Mouse (Mus musculus): ENCODE data around the gene Npl. TPM values are rescaled to one million over a fixed set of nuclear protein-coding genes. Genes with fewer than 3 reads are reported as not detected.
"Not testable (repeated sequence)": the region's sequence is repeated elsewhere in the genome, so short reads cannot be mapped to it uniquely, and the experiment has no call there.

The Npl gene
- total and polyA plus RNA-seq, 2 experiments from 2014 or later = 11.6 to 12.3 TPM

GRCm38 (mm10) chr1:153486120-153486519, 63.7 kb downstream of the Npl start:
- not testable (repeated sequence) for H3K36me3 ChIP-seq (ENCODE audit: insufficient read depth, low read length); ATAC-seq (ENCODE audit: low FRiP score); H3K9me3 ChIP-seq (ENCODE audit: low read length); H3K27me3 ChIP-seq (ENCODE audit: insufficient read depth, low read length); H3K4me1 ChIP-seq (ENCODE audit: insufficient read depth, low read length); DNase-seq (ENCODE audit: low spot score)
- 11% methylated on average over 6 of the region's 6 CpGs for WGBS
- TF ChIP-seq CTCF (IDR thresholded peaks at IDR 0.05) = peak; percentile 19
- Histone ChIP-seq H3K27ac (ENCODE audit: low read depth, low read length) (0 out of 2 replicates have a peak overlapping the region, but pooled peaks have one; percentile 87), H3K4me3 (ENCODE audit: low read depth, low read length) (peak overlapping the region; percentile 75), H3K9ac (replicated peaks; ENCODE audit: low read length, poor library complexity, severe bottlenecking) (peak overlapping the region; percentile 82; the same call in 1 of the 2 replicates), H3K4me2 (ENCODE audit: low read depth, low read length, poor library complexity, severe bottlenecking) (peak overlapping the region; percentile 54)

DNA sequence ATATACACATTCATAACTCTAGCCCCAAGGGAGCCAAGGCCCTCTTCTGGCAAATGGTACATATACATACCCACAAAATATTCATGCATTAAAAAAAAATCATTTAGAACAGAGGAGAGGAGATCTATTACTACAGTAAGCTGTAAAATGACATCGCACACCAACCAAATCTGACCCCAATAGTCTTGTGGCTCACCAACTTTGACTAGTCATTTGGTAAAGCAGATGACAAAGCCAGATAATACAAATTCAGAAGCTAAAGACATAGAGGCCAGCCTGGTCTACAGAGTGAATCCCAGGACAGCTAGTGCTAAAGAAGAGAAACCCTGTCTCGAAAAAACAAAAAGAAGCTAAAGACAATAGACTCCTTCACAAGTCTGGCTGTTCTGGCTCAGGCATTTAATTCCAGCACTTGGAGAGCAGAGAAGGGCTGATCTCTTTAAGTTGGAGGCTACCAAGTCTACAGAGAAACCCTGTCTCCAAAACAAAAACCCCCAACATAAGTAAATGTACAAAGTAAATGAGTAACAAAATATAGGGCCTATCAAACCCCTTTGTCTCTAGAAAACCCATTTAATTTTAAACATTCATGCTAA, 64.5 kb downstream of the Npl start:
- Histone ChIP-seq H3K9me3 (ENCODE audit: low read length) (no peaks in the 10 kb centered on the region), H3K27me3 (ENCODE audit: insufficient read depth, low read length) (no peaks in the 10 kb centered on the region), H3K36me3 (ENCODE audit: insufficient read depth, low read length) (peaks cover 6% of the 10 kb centered on the region; the same call in 1 of the 2 replicates), H3K27ac (ENCODE audit: low read depth, low read length) (no peak overlapping the region), H3K9ac (replicated peaks; ENCODE audit: low read length, poor library complexity, severe bottlenecking) (no peak overlapping the region), H3K4me2 (ENCODE audit: low read depth, low read length, poor library complexity, severe bottlenecking) (peak overlapping the region; percentile 54), H3K4me3 (ENCODE audit: low read depth, low read length) (peak overlapping the region; percentile 75), H3K4me1 (ENCODE audit: insufficient read depth, low read length) (peaks cover 6% of the 10 kb centered on the region; the same call in 1 of the 2 replicates)
- no peak for DNase-seq (ENCODE audit: low spot score)
- WGBS = 48% methylated on average over 2 of the region's 2 CpGs
- no peak for TF ChIP-seq CTCF (IDR thresholded peaks at IDR 0.05)
- no peak for ATAC-seq (ENCODE audit: low FRiP score)

DNA sequence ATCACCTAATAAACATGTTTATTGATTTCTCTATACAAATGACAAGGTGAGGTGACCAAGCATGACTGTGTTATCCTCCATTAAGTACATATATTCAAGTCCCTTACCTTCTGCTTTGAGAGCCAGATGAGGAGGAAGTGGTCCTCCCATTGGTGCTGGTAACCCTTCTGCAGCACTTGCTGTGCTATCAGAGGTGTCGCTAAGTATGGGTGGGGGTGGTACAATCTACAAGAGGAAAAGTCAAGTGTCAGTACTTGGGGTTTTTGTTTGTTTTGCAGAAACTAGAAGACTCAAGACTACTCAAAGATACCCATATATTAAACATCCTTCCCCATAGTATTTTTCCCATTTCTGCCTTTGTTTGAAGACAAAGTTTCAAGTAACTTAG, 68.8 kb downstream of the Npl start:
- Histone ChIP-seq H3K9ac (replicated peaks; ENCODE audit: low read length, poor library complexity, severe bottlenecking) (no peak overlapping the region), H3K27ac (ENCODE audit: low read depth, low read length) (no peak overlapping the region), H3K36me3 (ENCODE audit: insufficient read depth, low read length) (peaks cover 29% of the 10 kb centered on the region; the same call in 1 of the 2 replicates), H3K9me3 (ENCODE audit: low read length) (no peaks in the 10 kb centered on the region), H3K27me3 (ENCODE audit: insufficient read depth, low read length) (no peaks in the 10 kb centered on the region), H3K4me1 (ENCODE audit: insufficient read depth, low read length) (peaks cover 6% of the 10 kb centered on the region; the same call in 1 of the 2 replicates), H3K4me3 (ENCODE audit: low read depth, low read length) (no peak overlapping the region), H3K4me2 (ENCODE audit: low read depth, low read length, poor library complexity, severe bottlenecking) (no peak overlapping the region)
- no peak for ATAC-seq (ENCODE audit: low FRiP score)
- no peak for DNase-seq (ENCODE audit: low spot score)
- 89% methylated on average over 1 of the region's 1 CpGs for WGBS
- no peak for TF ChIP-seq CTCF (IDR thresholded peaks at IDR 0.05)

DNA sequence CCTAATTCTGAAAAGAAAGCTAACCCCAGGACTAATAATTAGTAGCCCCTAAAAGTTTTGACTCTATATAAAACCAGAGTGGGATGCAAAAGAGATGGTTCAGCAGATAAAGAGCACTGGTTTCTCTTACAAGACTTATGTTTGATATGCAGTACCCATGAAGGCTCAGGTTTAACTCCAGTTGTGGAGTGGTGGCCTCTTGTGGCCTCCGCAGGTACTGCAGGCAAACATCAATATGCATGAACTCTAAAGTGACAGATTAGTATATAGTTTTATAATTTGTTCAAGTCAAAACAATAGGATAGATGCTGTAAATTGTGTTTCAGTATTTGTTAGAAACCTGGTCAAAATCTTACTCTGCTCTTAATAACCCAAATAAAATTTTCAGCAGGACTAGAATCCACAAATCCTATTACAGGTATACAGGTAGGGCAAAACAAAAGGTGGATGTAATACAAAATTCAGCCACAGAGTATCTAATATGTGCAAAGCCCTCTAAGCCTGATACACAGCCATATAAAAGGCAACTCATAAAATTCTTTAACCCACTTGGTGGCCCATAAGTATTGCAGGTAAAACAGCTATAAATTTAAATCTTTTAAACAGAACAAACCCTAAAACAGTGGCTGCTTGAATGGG, 69.3 kb downstream of the Npl start:
- Histone ChIP-seq H3K9me3 (ENCODE audit: low read length) (no peaks in the 10 kb centered on the region), H3K9ac (replicated peaks; ENCODE audit: low read length, poor library complexity, severe bottlenecking) (no peak overlapping the region), H3K27ac (ENCODE audit: low read depth, low read length) (no peak overlapping the region), H3K36me3 (ENCODE audit: insufficient read depth, low read length) (peaks cover 31% of the 10 kb centered on the region; the same call in 1 of the 2 replicates), H3K27me3 (ENCODE audit: insufficient read depth, low read length) (no peaks in the 10 kb centered on the region), H3K4me2 (ENCODE audit: low read depth, low read length, poor library complexity, severe bottlenecking) (no peak overlapping the region), H3K4me3 (ENCODE audit: low read depth, low read length) (no peak overlapping the region), H3K4me1 (ENCODE audit: insufficient read depth, low read length) (peaks cover 5% of the 10 kb centered on the region; the same call in 1 of the 2 replicates)
- no peak for ATAC-seq (ENCODE audit: low FRiP score)
- DNase-seq (ENCODE audit: low spot score) = peak; percentile 66
- TF ChIP-seq CTCF (IDR thresholded peaks at IDR 0.05) = peak; percentile 88
- 39% methylated on average over 1 of the region's 1 CpGs for WGBS

DNA sequence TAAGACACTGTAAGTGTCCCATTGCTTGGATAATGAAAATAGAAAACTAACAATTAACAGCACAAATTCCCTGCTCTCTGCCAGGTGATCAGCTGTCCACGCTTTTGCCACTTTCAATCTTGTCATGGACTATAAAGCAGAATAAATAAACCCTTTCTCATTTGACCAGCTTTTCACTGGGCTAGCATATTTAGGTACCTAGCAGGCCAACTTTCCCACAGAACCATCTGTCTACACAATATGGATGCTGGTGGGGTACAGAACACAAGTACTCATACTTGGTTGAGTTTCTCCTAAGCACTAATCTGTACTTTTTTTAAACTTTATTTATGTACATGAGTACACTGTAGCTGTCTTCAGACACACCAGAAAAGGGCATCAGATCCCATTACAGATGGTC, 70.5 kb downstream of the Npl start:
- ATAC-seq (ENCODE audit: low FRiP score) = no peak
- Histone ChIP-seq H3K27me3 (ENCODE audit: insufficient read depth, low read length) (no peaks in the 10 kb centered on the region), H3K4me3 (ENCODE audit: low read depth, low read length) (no peak overlapping the region), H3K4me1 (ENCODE audit: insufficient read depth, low read length) (no peaks in the 10 kb centered on the region), H3K9me3 (ENCODE audit: low read length) (no peaks in the 10 kb centered on the region), H3K9ac (replicated peaks; ENCODE audit: low read length, poor library complexity, severe bottlenecking) (no peak overlapping the region), H3K27ac (ENCODE audit: low read depth, low read length) (no peak overlapping the region), H3K4me2 (ENCODE audit: low read depth, low read length, poor library complexity, severe bottlenecking) (no peak overlapping the region), H3K36me3 (ENCODE audit: insufficient read depth, low read length) (peaks cover 40% of the 10 kb centered on the region; the same call in 1 of the 2 replicates)
- no peak for TF ChIP-seq CTCF (IDR thresholded peaks at IDR 0.05)
- 91% methylated on average over 1 of the region's 1 CpGs for WGBS
- DNase-seq (ENCODE audit: low spot score) = no peak

DNA sequence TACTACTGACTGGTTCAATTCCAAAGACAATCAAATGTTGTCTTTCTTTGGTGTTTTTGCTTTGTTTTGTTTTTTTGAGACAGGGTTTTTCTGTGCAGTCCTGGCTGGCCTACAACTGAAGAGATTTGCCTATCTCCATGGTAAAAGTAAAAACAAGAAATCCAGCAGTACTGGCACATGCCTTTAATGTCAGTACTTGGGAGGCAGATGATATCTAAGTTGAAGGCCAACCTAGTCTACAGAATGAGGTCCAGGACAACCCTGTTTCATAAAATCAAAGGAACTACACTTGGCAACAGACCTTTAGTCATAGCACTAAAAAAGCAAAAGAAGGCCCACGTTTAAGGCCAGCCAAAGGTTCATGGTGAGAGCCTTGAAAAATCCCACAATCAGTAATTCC, 88.0 kb downstream of the Npl start:
- TF ChIP-seq CTCF (IDR thresholded peaks at IDR 0.05) = no peak
- Histone ChIP-seq H3K4me2 (ENCODE audit: low read depth, low read length, poor library complexity, severe bottlenecking) (no peak overlapping the region), H3K9me3 (ENCODE audit: low read length) (no peaks in the 10 kb centered on the region), H3K9ac (replicated peaks; ENCODE audit: low read length, poor library complexity, severe bottlenecking) (no peak overlapping the region), H3K4me1 (ENCODE audit: insufficient read depth, low read length) (no peaks in the 10 kb centered on the region), H3K36me3 (ENCODE audit: insufficient read depth, low read length) (peaks cover 54% of the 10 kb centered on the region), H3K27ac (ENCODE audit: low read depth, low read length) (no peak overlapping the region), H3K4me3 (ENCODE audit: low read depth, low read length) (no peak overlapping the region), H3K27me3 (ENCODE audit: insufficient read depth, low read length) (no peaks in the 10 kb centered on the region)
- WGBS = 94% methylated on average over 1 of the region's 1 CpGs
- no peak for DNase-seq (ENCODE audit: low spot score)
- no peak for ATAC-seq (ENCODE audit: low FRiP score)

Measured in midbrain, postnatal 0 days (tissue).